Mouse (Mus musculus) small intestine, adult 2 months (tissue): ENCODE results near the gene Olfr558.

Experiments used
- CTCF ChIP-seq: fragments of 200-500 bp; IDR thresholded peaks from 2 replicates; pipeline ENCODE4 v1.5.1; 2012; ENCODE audit warnings: low read depth, mild to moderate bottlenecking, control low read depth, inconsistent platforms, low read length, moderate library complexity, mixed read lengths; ENCODE audit not compliant: insufficient replicate concordance, insufficient read length; ENCODE audit errors: extremely low read depth
- POLR2A ChIP-seq: fragments of 200-500 bp; IDR thresholded peaks from 2 replicates; pipeline ENCODE4 v1.6.1; 2012; ENCODE audit warnings: low read depth, mild to moderate bottlenecking, control low read depth, inconsistent platforms, low read length, moderate library complexity

DNA sequence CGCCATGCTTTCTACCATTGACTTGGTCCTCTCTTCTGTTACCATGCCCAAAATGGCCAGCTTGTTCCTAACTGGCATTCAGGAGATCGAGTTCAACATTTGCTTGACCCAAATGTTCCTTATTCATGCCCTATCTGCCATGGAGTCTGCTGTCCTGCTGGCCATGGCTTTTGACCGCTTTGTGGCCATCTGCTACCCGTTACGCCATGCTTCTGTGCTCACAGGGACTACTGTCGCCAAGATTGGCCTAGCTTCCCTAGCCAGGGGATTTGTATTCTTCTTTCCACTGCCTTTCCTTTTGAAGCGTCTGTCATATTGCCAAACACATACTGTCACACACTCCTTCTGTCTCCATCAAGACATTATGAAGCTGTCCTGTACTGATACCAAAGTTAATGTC lies 3.6 kb upstream of the Olfr558 start:
- TF ChIP-seq CTCF (no peak), POLR2A (no peak)
